In genomic region chr5:112958293-112958692, GRCm38 (mm10) we compare ENCODE assay signal across 18 mouse cellular contexts. TPM values are rescaled to one million over a fixed set of nuclear protein-coding genes. Genes with fewer than 3 reads are reported as not detected.
DNase-seq lines count a peak whose midpoint lies in the region; ATAC-seq lines count a peak whose summit lies in the region.
"Had no signal": no experiment of that assay in that cellular context is flagged by ENCODE, and none has a peak within 500 bp of the region (broad histone marks: within the 10 kb centered on the region; RNA-seq: fewer than 3 reads in every experiment).

No protein-coding gene starts in this region.

- H3K9me3 ChIP-seq in kidney, embryonic 16.5 days (ENCODE audit: low read length), result no peaks in the 10 kb centered on the region
- no peaks in the 10 kb centered on the region for H3K9me3 ChIP-seq in kidney, embryonic 14.5 days (ENCODE audit: control insufficient read depth, low read length)
- no peaks in the 10 kb centered on the region for H3K9me3 ChIP-seq in heart, embryonic 10.5 days
- H3K9me3 ChIP-seq: embryonic facial prominence, embryonic 13.5 days; forebrain, embryonic 10.5 days; hindbrain, embryonic 15.5 days; neural tube, embryonic 13.5 days had no signal

- no peak overlapping the region for H3K4me3 ChIP-seq in kidney, embryonic 16.5 days (ENCODE audit: low read length)
- H3K4me3 ChIP-seq in kidney, embryonic 14.5 days (ENCODE audit: low read length), result no peak overlapping the region
- no peak overlapping the region for H3K4me3 ChIP-seq in heart, embryonic 10.5 days
- H3K4me3 ChIP-seq: embryonic facial prominence, embryonic 13.5 days; forebrain, embryonic 10.5 days; hindbrain, embryonic 15.5 days; neural tube, embryonic 13.5 days had no signal

- H3K4me1 ChIP-seq in kidney, embryonic 16.5 days (ENCODE audit: insufficient read depth, low read length), result peaks cover 37% of the 10 kb centered on the region
- H3K4me1 ChIP-seq in kidney, embryonic 14.5 days (ENCODE audit: control insufficient read depth, insufficient read depth, low read length), result peaks cover 47% of the 10 kb centered on the region
- H3K4me1 ChIP-seq in heart, embryonic 10.5 days, result peaks cover 50% of the 10 kb centered on the region

- no peaks in the 10 kb centered on the region for H3K27me3 ChIP-seq in kidney, embryonic 16.5 days (ENCODE audit: insufficient read depth, low read length)
- H3K27me3 ChIP-seq in kidney, embryonic 14.5 days (ENCODE audit: control insufficient read depth, insufficient read depth, low read length), result no peaks in the 10 kb centered on the region
- H3K27me3 ChIP-seq in heart, embryonic 10.5 days (ENCODE audit: insufficient read depth, poor library complexity, severe bottlenecking), result no peaks in the 10 kb centered on the region
- H3K27me3 ChIP-seq: embryonic facial prominence, embryonic 13.5 days; hindbrain, embryonic 15.5 days; neural tube, embryonic 13.5 days had no signal

- DNase-seq in kidney, adult 11 months, result peak; percentile 28
- DNase-seq in kidney, postnatal 36 days, result peak; percentile 28 to 38
- DNase-seq in mesoderm, embryonic 11.5 days (ENCODE audit: low read depth, low spot score), result peak; percentile 36
- DNase-seq in heart, embryonic 10.5 days (ENCODE audit: low spot score), result no peak
- no peak for DNase-seq in cerebellum, postnatal 36 days
- DNase-seq in layer of hippocampus, postnatal 10 days (ENCODE audit: low spot score in 2 of 2), result no peak
- DNase-seq: cerebellum, adult 9-11 months; gastrocnemius, postnatal 36 days; lung, embryonic 14.5 days; thymus, postnatal 25 days had no signal

- H3K9ac ChIP-seq in kidney, embryonic 16.5 days (replicated peaks; ENCODE audit: low read length), result no peak overlapping the region
- no peak overlapping the region for H3K9ac ChIP-seq in kidney, embryonic 14.5 days (ENCODE audit: low read depth, low read length)
- H3K9ac ChIP-seq: embryonic facial prominence, embryonic 13.5 days; hindbrain, embryonic 15.5 days; lung, embryonic 14.5 days; neural tube, embryonic 13.5 days had no signal

- H3K27ac ChIP-seq in kidney, embryonic 16.5 days (ENCODE audit: low read length), result no peak overlapping the region
- no peak overlapping the region for H3K27ac ChIP-seq in kidney, embryonic 14.5 days (ENCODE audit: low read depth, low read length)
- H3K27ac ChIP-seq in heart, embryonic 10.5 days, result no peak overlapping the region
- H3K27ac ChIP-seq: embryonic facial prominence, embryonic 13.5 days; forebrain, embryonic 10.5 days; hindbrain, embryonic 15.5 days; neural tube, embryonic 13.5 days had no signal

- no peak overlapping the region for H3K4me2 ChIP-seq in kidney, embryonic 16.5 days (replicated peaks; ENCODE audit: low read depth, low read length)
- H3K4me2 ChIP-seq in kidney, embryonic 14.5 days (replicated peaks; ENCODE audit: low read depth, low read length), result no peak overlapping the region
- H3K4me2 ChIP-seq: embryonic facial prominence, embryonic 13.5 days; hindbrain, embryonic 15.5 days; lung, embryonic 14.5 days; neural tube, embryonic 13.5 days had no signal

- 19% methylated on average over 5 of the region's 5 CpGs for WGBS in kidney, embryonic 16.5 days
- WGBS in kidney, embryonic 14.5 days, result 12% methylated on average over 5 of the region's 5 CpGs
- 76% methylated on average over 5 of the region's 5 CpGs for WGBS in heart, embryonic 10.5 days

- ATAC-seq in kidney, embryonic 16.5 days (ENCODE audit: low FRiP score, low TSS enrichment), result no peak
- ATAC-seq in kidney, embryonic 14.5 days (ENCODE audit: low FRiP score, low TSS enrichment), result 0 out of 2 replicates have a peak, but pooled peaks have one; percentile 18
- ATAC-seq: activated CD4-positive, CD25-positive, alpha-beta regulatory T cell, adult 4 months; CD4-positive, CD25-positive, alpha-beta regulatory T cell, adult 4 months had no signal

- no peaks in the 10 kb centered on the region for H3K36me3 ChIP-seq in kidney, embryonic 16.5 days (ENCODE audit: insufficient read depth, low read length)
- no peaks in the 10 kb centered on the region for H3K36me3 ChIP-seq in kidney, embryonic 14.5 days (ENCODE audit: control insufficient read depth, insufficient read depth, low read length)
- H3K36me3 ChIP-seq in heart, embryonic 10.5 days, result peaks cover 7% of the 10 kb centered on the region; the same call in 1 of the 2 replicates
- H3K36me3 ChIP-seq: forebrain, embryonic 10.5 days; hindbrain, embryonic 15.5 days; neural tube, embryonic 13.5 days had no signal

RNA-seq across cellular contexts. Expression of gene Grk3, which starts 57.3 kb away (rescaled TPM):
- 10.9 and 13.0 TPM in 2 replicates for polyA plus RNA-seq in kidney, embryonic 16.5 days (2015; fragmentation: Nextera tagmentation; extraction: Ambion mirVana)
- 7.7 and 9.9 TPM in 2 replicates for polyA plus RNA-seq in kidney, embryonic 14.5 days (2014; fragmentation: Nextera tagmentation; extraction: Ambion mirVana)
- 10.6 and 13.3 TPM in 2 replicates for polyA plus RNA-seq in heart, embryonic 10.5 days (2016; fragmentation: Nextera tagmentation; extraction: Ambion mirVana)
- total RNA-seq in layer of hippocampus, postnatal 10 days (2021), result 10 to 100 TPM; 63.3 to 73.1 TPM
- polyA plus RNA-seq: activated CD4-positive, CD25-positive, alpha-beta regulatory T cell, adult 4 months had no signal

Comparison
In these comparisons a context has a peak if more than half of its experiments do, and no peak if none do; other contexts are left out.
1. DNase-seq: peak in kidney, adult 11 months (single experiment), kidney, postnatal 36 days (2 of 2) and mesoderm, embryonic 11.5 days (single experiment); none in heart, embryonic 10.5 days (single experiment), cerebellum, postnatal 36 days (0 of 2) and layer of hippocampus, postnatal 10 days (0 of 2).